Mouse (Mus musculus): ENCODE measurements around the gene Xpot.

DNA sequence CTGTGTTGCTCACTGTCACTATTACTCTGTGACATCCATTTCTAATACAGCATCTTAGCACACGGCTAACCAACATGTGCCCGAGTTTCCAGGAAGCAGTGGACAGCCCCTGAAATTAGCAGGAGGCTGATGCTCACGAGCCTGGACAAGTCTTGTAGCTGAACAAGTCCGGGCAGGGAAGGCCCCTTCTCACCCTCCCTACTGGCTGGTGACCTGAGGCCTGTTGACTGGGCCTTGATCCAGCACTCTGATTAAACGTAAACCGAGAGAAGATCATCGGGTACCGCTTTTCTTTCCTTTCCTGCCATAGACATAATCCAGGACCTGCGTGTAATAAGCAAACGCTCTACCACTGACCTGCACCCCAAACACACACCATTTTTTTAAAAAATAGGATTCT, 18.0 kb downstream of the Xpot start:
- TF ChIP-seq POLR2A (IDR thresholded peaks at IDR 0.05; ENCODE audit: borderline replicate concordance, low read depth, low read length) (no peak), CTCF (IDR thresholded peaks at IDR 0.05; ENCODE audit: low read depth, low read length) (no peak)

Measured in bone marrow macrophage, adult 2 months (primary cell).